Mouse (Mus musculus) intestine, postnatal 0 days (tissue): Measurements from ENCODE around the gene Wscd2. TPM values are rescaled to one million over a fixed set of nuclear protein-coding genes. Genes with fewer than 3 reads are reported as not detected.

Experiments used
- ATAC-seq: fragments of 200-750 bp; cut with Nextera tagmentation; 2 replicates; pipeline ENCODE4 v1.8.0; 2017; ENCODE audit warnings: mild to moderate bottlenecking, moderate TSS enrichment, moderate library complexity
- H3K27ac ChIP-seq: fragments of 300-500 bp; sonication (generic); 2 replicates; pipeline ENCODE4 v1.5.1; 2014; ENCODE audit warnings: mild to moderate bottlenecking, low read depth, low read length, moderate library complexity
- H3K27me3 ChIP-seq: fragments of 300-500 bp; sonication (generic); replicated peaks from 2 replicates; pipeline ENCODE4 v1.6.1; 2014; ENCODE audit warnings: low read length, mixed read lengths; ENCODE audit not compliant: control insufficient read depth, insufficient read depth
- H3K36me3 ChIP-seq: fragments of 300-500 bp; sonication (generic); 2 replicates; pipeline ENCODE4 v1.6.1; 2014; ENCODE audit warnings: mild to moderate bottlenecking, moderate library complexity; ENCODE audit not compliant: control insufficient read depth, insufficient read depth
- H3K4me1 ChIP-seq: fragments of 300-500 bp; sonication (generic); replicated peaks from 2 replicates; pipeline ENCODE4 v1.6.1; 2014; ENCODE audit warnings: antibody characterized with exemption, low read length, mixed read lengths; ENCODE audit not compliant: control insufficient read depth, insufficient read depth
- H3K4me2 ChIP-seq: fragments of 300-500 bp; sonication (generic); replicated peaks from 2 replicates; pipeline ENCODE4 v1.6.1; 2014; ENCODE audit warnings: low read depth, mild to moderate bottlenecking, moderate library complexity
- H3K4me3 ChIP-seq: fragments of 300-500 bp; sonication (generic); 2 replicates; pipeline ENCODE4 v1.5.1; 2014; ENCODE audit warnings: low read depth, low read length
- H3K9ac ChIP-seq: fragments of 300-500 bp; sonication (generic); 2 replicates; pipeline ENCODE4 v1.6.1; 2014; ENCODE audit warnings: mild to moderate bottlenecking, low read depth, low read length
- H3K9me3 ChIP-seq: fragments of 300-500 bp; sonication (generic); 2 replicates; pipeline ENCODE4 v1.6.1; 2016; ENCODE audit warnings: mixed run types; ENCODE audit not compliant: control insufficient read depth
- CTCF ChIP-seq: sonication (generic); IDR thresholded peaks from 2 replicates; pipeline ENCODE4 v1.5.1; 2016; ENCODE audit warnings: low read depth, mild to moderate bottlenecking, control low read depth, antibody characterized with exemption, moderate library complexity
- WGBS: fragments of 180-500 bp; shearing (Covaris S2); extraction: QIAGEN DNeasy Blood & Tissue Kit; methylation state at CpG from one replicate; pipeline ENCODE4 v1.1.7; 2014; 5-methylcytosine and 5-hydroxymethylcytosine counted together
- polyA plus RNA-seq: library from polyadenylated mRNA; unstranded; fragments of >200 nt; fragmentation: Nextera tagmentation; extraction: Ambion mirVana; gene quantifications from 2 replicates; pipeline ENCODE4 v1.2.1, GENCODE M21; 2015

Gene Wscd2
- polyA plus RNA-seq, 1 experiment from 2014 or later = 4.2 TPM

DNA sequence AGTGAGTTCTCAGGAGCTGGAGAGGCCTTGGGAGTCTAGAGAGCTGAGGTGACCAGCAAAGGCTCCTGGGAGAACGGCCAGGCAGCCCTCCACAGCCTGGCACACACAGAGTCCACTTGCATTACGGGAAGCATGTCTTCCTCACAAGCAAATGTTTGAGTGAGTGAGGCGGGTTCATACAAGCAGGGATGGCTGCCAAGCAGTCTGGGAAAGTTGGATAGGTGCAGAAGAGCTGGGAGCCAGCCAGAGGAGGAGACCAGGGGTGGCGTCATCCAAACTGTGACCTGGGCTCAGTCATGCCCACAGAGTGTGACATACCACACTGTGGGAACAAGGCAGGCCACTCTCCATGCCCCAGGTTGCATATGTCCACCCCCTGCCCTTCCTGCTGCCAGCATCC lies 134.9 kb downstream of the Wscd2 start:
- no peak overlapping the region for H3K27ac ChIP-seq
- H3K4me3 ChIP-seq = no peak overlapping the region
- no peaks in the 10 kb centered on the region for H3K9me3 ChIP-seq
- WGBS = 74% methylated on average over 4 of the region's 4 CpGs
- TF ChIP-seq CTCF = no peak
- H3K9ac ChIP-seq = no peak overlapping the region
- H3K4me1 ChIP-seq = no peaks in the 10 kb centered on the region
- no peaks in the 10 kb centered on the region for H3K36me3 ChIP-seq
- no peak for ATAC-seq
- H3K27me3 ChIP-seq = no peaks in the 10 kb centered on the region
- H3K4me2 ChIP-seq = no peak overlapping the region

GRCm38 (mm10) chr5:113626352-113626751 lies 136.2 kb downstream of the Wscd2 start:
- no peak for ATAC-seq
- no peaks in the 10 kb centered on the region for H3K36me3 ChIP-seq
- no peak overlapping the region for H3K4me3 ChIP-seq
- H3K27ac ChIP-seq = no peak overlapping the region
- WGBS = 69% methylated on average over 8 of the region's 8 CpGs
- TF ChIP-seq CTCF = no peak
- H3K9ac ChIP-seq = no peak overlapping the region
- no peaks in the 10 kb centered on the region for H3K27me3 ChIP-seq
- no peaks in the 10 kb centered on the region for H3K9me3 ChIP-seq
- no peak overlapping the region for H3K4me2 ChIP-seq
- no peaks in the 10 kb centered on the region for H3K4me1 ChIP-seq

GRCm38 (mm10) chr5:113626991-113627390 lies 136.9 kb downstream of the Wscd2 start:
- H3K9me3 ChIP-seq = no peaks in the 10 kb centered on the region
- H3K36me3 ChIP-seq = no peaks in the 10 kb centered on the region
- H3K4me2 ChIP-seq = no peak overlapping the region
- H3K4me3 ChIP-seq = no peak overlapping the region
- no peak overlapping the region for H3K27ac ChIP-seq
- H3K9ac ChIP-seq = no peak overlapping the region
- WGBS = 68% methylated on average over 5 of the region's 5 CpGs
- no peak for TF ChIP-seq CTCF
- no peak for ATAC-seq
- no peaks in the 10 kb centered on the region for H3K27me3 ChIP-seq
- no peaks in the 10 kb centered on the region for H3K4me1 ChIP-seq

DNA sequence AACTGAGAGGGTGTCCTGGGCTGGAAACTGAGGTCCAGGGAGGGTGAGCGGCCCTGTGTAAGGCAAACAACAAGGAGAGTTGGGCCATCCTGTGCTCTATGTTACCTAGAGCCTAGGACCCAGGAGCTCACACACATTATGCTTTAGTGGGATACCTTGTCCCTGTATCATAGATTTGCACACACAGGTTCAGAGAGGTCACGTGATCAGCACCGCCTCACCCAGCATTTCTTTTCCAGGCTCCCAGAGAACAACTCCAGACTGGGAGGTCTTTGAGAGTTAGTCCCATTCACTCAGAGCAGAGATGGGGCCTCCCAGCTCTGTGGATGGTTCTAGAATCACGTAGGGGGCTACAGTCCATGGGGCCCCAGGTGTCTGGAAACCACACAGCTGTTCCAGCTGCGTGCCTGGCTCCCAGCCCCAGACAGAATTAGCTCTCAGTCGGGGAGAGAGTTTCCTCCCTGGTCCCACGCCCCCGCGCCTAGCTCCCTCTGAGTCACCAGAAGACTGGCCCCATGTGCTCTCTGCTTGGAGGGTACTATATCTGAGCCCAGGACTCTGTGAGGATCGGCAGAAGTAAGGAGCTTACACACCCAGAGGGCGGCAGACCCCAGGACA lies 137.8 kb downstream of the Wscd2 start:
- H3K36me3 ChIP-seq = no peaks in the 10 kb centered on the region
- WGBS = 35% methylated on average over 11 of the region's 11 CpGs
- ATAC-seq = no peak
- H3K27ac ChIP-seq = no peak overlapping the region
- H3K4me2 ChIP-seq = no peak overlapping the region
- H3K4me3 ChIP-seq = no peak overlapping the region
- H3K27me3 ChIP-seq = no peaks in the 10 kb centered on the region
- H3K4me1 ChIP-seq = no peaks in the 10 kb centered on the region
- no peak overlapping the region for H3K9ac ChIP-seq
- no peak for TF ChIP-seq CTCF
- H3K9me3 ChIP-seq = no peaks in the 10 kb centered on the region

- Histone ChIP-seq H3K9ac (no peak overlapping the region), H3K4me3 (no peak overlapping the region), H3K27ac (no peak overlapping the region), H3K4me1 (no peaks in the 10 kb centered on the region), H3K9me3 (no peaks in the 10 kb centered on the region), H3K27me3 (no peaks in the 10 kb centered on the region), H3K4me2 (no peak overlapping the region), H3K36me3 (no peaks in the 10 kb centered on the region)
- 75% methylated on average over 3 of the region's 3 CpGs for WGBS
- ATAC-seq = no peak
- no peak for TF ChIP-seq CTCF
These were observed 139.1 kb downstream of the Wscd2 start for GRCm38 (mm10) chr5:113629248-113629647.

- ATAC-seq = no peak
- no peak overlapping the region for H3K4me2 ChIP-seq
- 57% methylated on average over 10 of the region's 10 CpGs for WGBS
- no peaks in the 10 kb centered on the region for H3K4me1 ChIP-seq
- no peaks in the 10 kb centered on the region for H3K36me3 ChIP-seq
- no peak overlapping the region for H3K4me3 ChIP-seq
- TF ChIP-seq CTCF = no peak
- H3K9ac ChIP-seq = no peak overlapping the region
- H3K27me3 ChIP-seq = no peaks in the 10 kb centered on the region
- H3K27ac ChIP-seq = no peak overlapping the region
- no peaks in the 10 kb centered on the region for H3K9me3 ChIP-seq
These were observed 140.0 kb downstream of the Wscd2 start for GRCm38 (mm10) chr5:113630116-113630515.
